Mouse (Mus musculus): ENCODE measurements around the gene Alpk1. TPM values are rescaled to one million over a fixed set of nuclear protein-coding genes. Genes with fewer than 3 reads are reported as not detected.

Gene Alpk1
- polyA plus RNA-seq, 1 experiment, result 1.8 TPM

DNA sequence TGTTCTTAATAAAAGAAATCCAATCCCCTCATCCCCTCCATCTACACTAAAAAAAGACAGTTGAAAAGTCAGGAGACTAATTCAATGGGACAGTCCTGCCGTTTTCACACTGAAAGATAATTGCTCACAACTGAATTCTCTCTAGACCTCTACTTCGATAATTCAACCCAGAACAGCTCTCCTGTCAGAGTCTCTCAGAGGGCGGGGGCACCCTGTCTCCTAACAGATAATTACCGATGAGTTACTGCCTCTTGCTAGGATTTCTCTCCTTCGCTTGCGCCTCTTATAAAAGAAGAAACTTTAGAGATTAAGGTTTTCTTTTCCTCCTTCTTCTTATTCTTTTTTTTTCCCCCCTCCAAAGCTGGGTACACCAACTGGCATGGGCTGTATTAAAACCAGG is 34.8 kb downstream of the Alpk1 start:
- Histone ChIP-seq H3K27ac (ENCODE audit: insufficient read depth, low read depth, low read length) (no peak overlapping the region), H3K27me3 (ENCODE audit: control insufficient read depth, insufficient read depth, low read length) (no peaks in the 10 kb centered on the region), H3K4me1 (ENCODE audit: control insufficient read depth, insufficient read depth, insufficient read length, low read length) (no peaks in the 10 kb centered on the region; the same call in 1 of the 2 replicates), H3K36me3 (ENCODE audit: control insufficient read depth, insufficient read depth, low read length) (no peaks in the 10 kb centered on the region), H3K4me3 (ENCODE audit: low read depth, low read length) (no peak overlapping the region)
- WGBS, result 75% methylated on average over 6 of the region's 6 CpGs
- TF ChIP-seq POLR2A (IDR thresholded peaks at IDR 0.05; ENCODE audit: low read depth, low read length) (no peak), CTCF (IDR thresholded peaks at IDR 0.05; ENCODE audit: extremely low read depth, insufficient read length, insufficient replicate concordance, low read depth, low read length) (no peak)

DNA sequence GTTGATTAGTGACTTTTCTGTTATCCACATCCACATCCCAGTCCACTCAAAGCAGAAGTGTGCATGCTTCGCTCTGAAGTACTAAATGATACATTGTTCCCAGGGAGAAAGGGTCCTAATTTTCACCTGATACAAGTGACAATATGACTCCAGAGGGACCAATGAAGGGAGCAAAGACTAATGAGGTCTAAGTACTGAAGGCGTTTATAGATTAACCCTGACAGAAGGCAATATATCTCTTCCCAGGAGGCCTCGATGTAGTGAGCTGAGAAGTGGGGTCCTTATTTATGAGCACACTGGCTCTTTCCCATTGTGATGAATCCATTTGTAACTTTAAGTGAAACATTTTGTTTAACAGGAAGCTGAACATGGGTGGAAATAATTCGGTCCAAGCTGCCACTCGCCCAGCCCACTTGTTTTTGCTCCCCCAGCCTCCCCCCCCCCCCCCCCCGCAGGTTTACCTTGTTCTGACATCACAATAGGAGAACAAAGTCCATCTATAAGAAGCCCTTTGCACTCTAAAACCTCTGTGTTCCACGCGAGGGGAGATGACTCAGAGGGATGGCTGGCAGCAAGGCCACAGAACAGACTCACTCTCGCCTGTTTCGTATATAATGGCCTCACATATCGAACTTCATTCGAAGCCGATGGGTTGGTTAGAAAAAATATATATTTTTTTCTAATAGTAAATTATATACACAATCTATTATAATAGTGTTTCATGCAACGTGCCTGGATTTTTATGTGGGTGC is 36.5 kb downstream of the Alpk1 start:
- Histone ChIP-seq H3K27ac (ENCODE audit: insufficient read depth, low read depth, low read length) (no peak overlapping the region; the same call in 1 of the 2 replicates), H3K4me3 (ENCODE audit: low read depth, low read length) (no peak overlapping the region), H3K36me3 (ENCODE audit: control insufficient read depth, insufficient read depth, low read length) (no peaks in the 10 kb centered on the region), H3K27me3 (ENCODE audit: control insufficient read depth, insufficient read depth, low read length) (no peaks in the 10 kb centered on the region), H3K4me1 (ENCODE audit: control insufficient read depth, insufficient read depth, insufficient read length, low read length) (no peaks in the 10 kb centered on the region; the same call in 1 of the 2 replicates)
- WGBS, result 51% methylated on average over 13 of the region's 14 CpGs
- TF ChIP-seq POLR2A (IDR thresholded peaks at IDR 0.05; ENCODE audit: low read depth, low read length) (no peak), CTCF (IDR thresholded peaks at IDR 0.05; ENCODE audit: extremely low read depth, insufficient read length, insufficient replicate concordance, low read depth, low read length) (no peak)

DNA sequence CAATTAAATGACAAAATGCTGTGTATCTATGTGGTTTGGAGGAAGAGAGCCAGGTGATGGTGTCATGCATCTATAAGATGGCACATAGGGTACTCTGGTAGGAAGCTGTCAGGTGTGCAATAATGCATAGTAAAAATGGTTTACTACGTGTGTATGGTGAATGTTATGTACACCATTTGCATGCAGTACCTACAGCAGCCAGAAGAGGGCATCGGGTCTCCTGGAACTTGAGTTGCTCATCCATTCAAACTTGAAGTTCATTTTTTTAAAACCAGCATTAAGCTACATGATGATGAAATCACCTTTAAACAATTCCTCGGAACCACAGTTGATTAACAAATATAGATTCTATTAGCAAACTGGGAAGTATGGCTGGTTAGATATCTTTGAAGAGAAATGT is 38.9 kb downstream of the Alpk1 start:
- TF ChIP-seq POLR2A (IDR thresholded peaks at IDR 0.05; ENCODE audit: low read depth, low read length) (no peak), CTCF (IDR thresholded peaks at IDR 0.05; ENCODE audit: extremely low read depth, insufficient read length, insufficient replicate concordance, low read depth, low read length) (no peak)
- no peak overlapping the region for H3K27ac ChIP-seq (ENCODE audit: insufficient read depth, low read depth, low read length)
- 99% methylated on average over 3 of the region's 3 CpGs for WGBS
- no peaks in the 10 kb centered on the region for H3K36me3 ChIP-seq (ENCODE audit: control insufficient read depth, insufficient read depth, low read length)
- no peaks in the 10 kb centered on the region; the same call in 1 of the 2 replicates for H3K4me1 ChIP-seq (ENCODE audit: control insufficient read depth, insufficient read depth, insufficient read length, low read length)
- H3K27me3 ChIP-seq (ENCODE audit: control insufficient read depth, insufficient read depth, low read length), result no peaks in the 10 kb centered on the region
- H3K4me3 ChIP-seq (ENCODE audit: low read depth, low read length), result no peak overlapping the region

DNA sequence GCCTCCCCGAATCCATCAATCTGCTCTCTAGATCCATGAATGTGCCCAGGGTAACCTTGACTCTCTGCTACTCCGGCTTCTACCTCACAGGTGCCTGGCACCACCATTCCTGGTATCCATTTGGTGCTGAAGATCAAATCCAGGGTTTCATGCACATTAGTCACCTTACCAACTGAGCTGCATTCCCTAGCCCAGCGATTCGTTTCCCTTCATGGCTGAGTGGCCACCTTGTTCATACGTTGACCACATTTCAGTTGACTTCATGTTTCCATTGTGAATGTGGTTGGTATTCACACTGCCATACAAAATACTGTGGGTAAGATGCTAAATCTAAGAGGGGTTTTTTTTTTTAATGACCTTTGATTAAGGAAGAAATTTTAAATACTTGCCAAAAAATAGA is 42.5 kb downstream of the Alpk1 start:
- H3K4me1 ChIP-seq (ENCODE audit: control insufficient read depth, insufficient read depth, insufficient read length, low read length), result no peaks in the 10 kb centered on the region
- WGBS, result 92% methylated on average over 5 of the region's 5 CpGs
- no peak overlapping the region for H3K27ac ChIP-seq (ENCODE audit: insufficient read depth, low read depth, low read length)
- TF ChIP-seq CTCF (IDR thresholded peaks at IDR 0.05; ENCODE audit: extremely low read depth, insufficient read length, insufficient replicate concordance, low read depth, low read length) (no peak), POLR2A (IDR thresholded peaks at IDR 0.05; ENCODE audit: low read depth, low read length) (no peak)
- no peaks in the 10 kb centered on the region for H3K36me3 ChIP-seq (ENCODE audit: control insufficient read depth, insufficient read depth, low read length)
- H3K4me3 ChIP-seq (ENCODE audit: low read depth, low read length), result no peak overlapping the region
- H3K27me3 ChIP-seq (ENCODE audit: control insufficient read depth, insufficient read depth, low read length), result no peaks in the 10 kb centered on the region

DNA sequence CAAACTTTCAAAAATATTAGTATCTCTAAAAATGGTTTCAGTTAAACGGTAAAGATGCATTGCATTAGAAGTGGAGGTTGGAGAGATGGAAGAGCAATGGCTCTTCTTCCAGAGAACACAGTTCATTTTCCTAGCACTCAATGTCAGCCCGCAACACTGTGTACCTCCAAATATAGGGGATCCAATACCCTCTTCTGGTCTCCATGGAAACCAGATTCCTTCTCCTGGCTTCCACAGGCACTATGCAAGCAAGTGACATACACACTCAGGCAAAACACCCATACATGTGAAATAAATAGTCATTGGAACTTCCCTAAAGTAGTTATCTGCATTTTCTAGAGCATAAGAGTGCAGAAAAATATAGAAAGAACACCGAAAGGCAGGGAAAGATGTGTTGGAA is 44.9 kb downstream of the Alpk1 start:
- WGBS, result 85% methylated on average over 3 of the region's 3 CpGs
- Histone ChIP-seq H3K4me1 (ENCODE audit: control insufficient read depth, insufficient read depth, insufficient read length, low read length) (no peaks in the 10 kb centered on the region), H3K27me3 (ENCODE audit: control insufficient read depth, insufficient read depth, low read length) (no peaks in the 10 kb centered on the region), H3K4me3 (ENCODE audit: low read depth, low read length) (no peak overlapping the region), H3K36me3 (ENCODE audit: control insufficient read depth, insufficient read depth, low read length) (no peaks in the 10 kb centered on the region), H3K27ac (ENCODE audit: insufficient read depth, low read depth, low read length) (no peak overlapping the region)
- no peak for TF ChIP-seq CTCF (IDR thresholded peaks at IDR 0.05; ENCODE audit: extremely low read depth, insufficient read length, insufficient replicate concordance, low read depth, low read length)
- no peak for TF ChIP-seq POLR2A (IDR thresholded peaks at IDR 0.05; ENCODE audit: low read depth, low read length)

DNA sequence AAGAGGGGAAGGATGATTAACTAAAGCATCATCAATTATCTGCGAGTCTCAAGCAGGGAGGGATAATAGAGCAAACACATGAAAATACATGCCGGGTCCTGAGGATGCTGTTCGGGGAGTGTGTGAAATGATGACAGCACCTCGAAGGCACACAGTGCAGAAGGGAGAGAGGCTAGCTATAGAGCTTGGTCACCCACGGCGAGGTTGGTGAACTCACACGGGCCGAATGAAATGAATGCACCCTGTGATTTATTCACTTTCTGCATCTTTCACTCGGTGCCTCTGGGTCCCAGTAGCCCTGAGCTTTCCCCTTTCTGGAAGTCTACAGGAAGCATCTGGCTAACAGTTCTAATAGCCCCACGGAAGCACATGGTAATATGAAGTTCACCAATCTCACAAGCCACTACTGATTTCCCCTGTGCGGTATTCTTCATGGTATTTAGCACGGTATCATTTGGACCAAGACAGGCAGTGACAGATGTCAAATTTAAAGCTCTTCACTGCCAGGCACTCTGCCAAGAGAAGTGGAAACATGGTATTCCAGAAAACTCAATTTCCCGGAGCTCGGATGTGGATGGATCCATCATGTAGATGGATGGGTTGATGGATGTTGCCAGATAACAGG is 50.7 kb downstream of the Alpk1 start:
- 83% methylated on average over 14 of the region's 14 CpGs for WGBS
- Histone ChIP-seq H3K4me1 (ENCODE audit: control insufficient read depth, insufficient read depth, insufficient read length, low read length) (no peaks in the 10 kb centered on the region), H3K4me3 (ENCODE audit: low read depth, low read length) (no peak overlapping the region), H3K27ac (ENCODE audit: insufficient read depth, low read depth, low read length) (no peak overlapping the region), H3K36me3 (ENCODE audit: control insufficient read depth, insufficient read depth, low read length) (0 out of 2 replicates have a peak, but pooled peaks cover 5% of the 10 kb centered on the region), H3K27me3 (ENCODE audit: control insufficient read depth, insufficient read depth, low read length) (no peaks in the 10 kb centered on the region)
- TF ChIP-seq CTCF (IDR thresholded peaks at IDR 0.05; ENCODE audit: extremely low read depth, insufficient read length, insufficient replicate concordance, low read depth, low read length) (no peak), POLR2A (IDR thresholded peaks at IDR 0.05; ENCODE audit: low read depth, low read length) (no peak)

DNA sequence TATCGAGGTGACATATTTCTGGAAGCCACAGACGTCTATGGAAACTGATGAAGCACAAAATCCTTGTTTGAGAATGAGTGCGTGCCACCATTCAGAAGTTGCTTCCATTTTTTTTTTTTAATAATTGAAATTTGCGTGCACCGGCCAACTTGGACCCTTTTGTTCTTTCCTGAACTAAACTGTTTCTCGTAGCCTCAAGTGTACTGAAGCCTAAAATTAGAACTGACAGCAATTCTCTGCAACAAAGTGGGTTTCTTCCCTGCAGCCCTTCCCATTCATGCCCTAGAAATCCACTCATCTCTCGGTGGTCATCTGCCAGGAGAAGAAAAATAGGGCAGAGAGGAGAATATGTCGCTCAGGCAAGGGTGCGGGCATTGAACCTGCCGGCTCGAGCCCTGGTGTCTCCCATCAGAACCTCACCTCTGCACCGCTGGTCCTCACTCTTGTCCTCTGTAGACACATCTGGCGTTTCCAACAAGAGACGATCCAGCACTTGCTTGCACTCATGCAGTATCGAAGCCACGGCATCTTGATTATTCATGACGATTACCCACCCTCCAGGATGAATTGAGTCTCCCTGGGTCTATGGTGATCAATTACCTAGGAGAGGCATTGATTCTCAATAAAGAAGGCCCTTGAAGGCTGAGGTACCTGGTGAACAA is 51.3 kb downstream of the Alpk1 start:
- Histone ChIP-seq H3K36me3 (ENCODE audit: control insufficient read depth, insufficient read depth, low read length) (peaks cover 8% of the 10 kb centered on the region; the same call in 1 of the 2 replicates), H3K27me3 (ENCODE audit: control insufficient read depth, insufficient read depth, low read length) (no peaks in the 10 kb centered on the region), H3K27ac (ENCODE audit: insufficient read depth, low read depth, low read length) (no peak overlapping the region), H3K4me1 (ENCODE audit: control insufficient read depth, insufficient read depth, insufficient read length, low read length) (no peaks in the 10 kb centered on the region), H3K4me3 (ENCODE audit: low read depth, low read length) (no peak overlapping the region)
- WGBS, result 94% methylated on average over 17 of the region's 17 CpGs
- TF ChIP-seq CTCF (IDR thresholded peaks at IDR 0.05; ENCODE audit: extremely low read depth, insufficient read length, insufficient replicate concordance, low read depth, low read length), result no peak
